Mouse (Mus musculus) olfactory bulb, adult 2 months (tissue): ENCODE measurements around the gene Thada.

Source experiments
- CTCF ChIP-seq: fragments of 200-500 bp; IDR thresholded peaks from 2 replicates; pipeline ENCODE4 v1.5.1; 2012; ENCODE audit warnings: low read depth, mild to moderate bottlenecking, low read length, moderate library complexity; ENCODE audit not compliant: insufficient read depth
- POLR2A ChIP-seq: fragments of 200-500 bp; IDR thresholded peaks from 2 replicates; pipeline ENCODE4 v1.6.1; 2012; ENCODE audit warnings: mild to moderate bottlenecking, low read depth, low read length, moderate library complexity; ENCODE audit not compliant: insufficient read depth

- TF ChIP-seq CTCF (no peak), POLR2A (no peak)
Measured at GRCm38 (mm10) chr17:84150291-84150690, 315.7 kb downstream of the Thada start.
